Mouse (Mus musculus) heart, adult 2 months (tissue): ENCODE results near the gene Olfr1495.

ENCODE experiments used
- CTCF ChIP-seq: fragments of 200-600 bp; IDR thresholded peaks from 2 replicates; pipeline ENCODE4 v1.8.1; 2022; ENCODE audit warnings: antibody characterized with exemption, mild to moderate bottlenecking, moderate library complexity
- POLR2A ChIP-seq: fragments of 200-500 bp; IDR thresholded peaks from 2 replicates; pipeline ENCODE4 v1.6.1; 2011; ENCODE audit warnings: mild to moderate bottlenecking, low read depth, low read length, control low read depth; ENCODE audit not compliant: insufficient read depth

- TF ChIP-seq POLR2A (no peak), CTCF (no peak)
Measured at GRCm38 (mm10) chr19:13722978-13723377, 41.4 kb upstream of the Olfr1495 start, which contains the start of gene Olfr1493-ps1.
